Mouse (Mus musculus): ENCODE results near the gene Dgkg. TPM values are rescaled to one million over a fixed set of nuclear protein-coding genes. Genes with fewer than 3 reads are reported as not detected.
A peak's percentile ranks its signal among the peaks of the same experiment; 100 is the strongest.

Gene Dgkg
- polyA plus RNA-seq (2015; fragmentation: Nextera tagmentation; extraction: Ambion mirVana), result 0.08 and 0.20 TPM in 2 replicates

DNA sequence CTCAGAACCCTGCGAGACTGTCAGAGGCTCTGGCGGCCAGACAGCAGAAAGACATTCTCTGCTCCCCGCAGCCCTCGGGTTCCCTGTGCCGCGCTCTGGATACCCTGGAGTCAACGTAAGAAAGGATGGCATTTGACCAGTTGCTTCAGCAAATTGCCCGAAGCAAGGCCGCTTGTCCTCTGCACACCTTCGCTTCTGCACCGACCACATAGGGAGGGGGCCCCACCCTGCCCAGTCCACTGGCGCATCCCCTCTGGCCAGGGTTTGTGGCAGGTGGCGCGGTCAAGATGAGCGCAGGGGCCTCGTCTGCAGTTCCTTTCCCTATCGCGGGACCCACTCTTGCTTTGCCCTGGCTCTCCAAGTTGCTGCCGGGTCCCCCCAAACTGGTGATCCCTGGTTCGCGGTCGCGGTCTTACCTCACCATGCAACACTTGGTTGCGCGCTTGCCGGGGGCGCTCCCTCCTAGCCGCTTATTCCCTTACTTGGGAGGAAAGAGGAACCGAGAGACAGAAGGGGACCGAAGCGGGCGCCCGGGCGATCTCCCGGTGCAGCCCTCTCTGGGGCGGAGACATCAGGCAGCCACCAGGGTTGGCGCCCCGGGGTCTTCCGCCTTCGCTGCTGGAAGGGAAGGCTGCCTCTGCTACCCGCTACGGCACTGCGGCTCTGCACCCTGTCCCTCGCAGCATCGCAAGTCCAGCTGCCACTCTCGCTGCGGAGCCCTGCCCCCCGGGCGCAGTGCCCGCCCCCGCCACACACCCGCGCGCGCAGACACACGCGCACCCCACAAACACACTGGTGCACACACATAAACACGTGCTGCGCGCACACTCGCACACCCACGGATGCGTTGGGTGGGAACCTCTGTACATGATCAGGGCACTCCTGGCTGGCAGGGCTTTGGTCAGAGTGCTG lies at the start of gene Dgkg:
Gene Dgkg (minus strand): TSS at position 689 of the 912 bp plus-strand sequence.
- Histone ChIP-seq H3K36me3 (no peaks in the 10 kb centered on the region), H3K27me3 (peaks cover 53% of the 10 kb centered on the region), H3K4me3 (peak within 1 kb of the TSS; percentile 48), H3K4me2 (replicated peaks) (peak within 1 kb of the TSS; percentile 85), H3K4me1 (peaks cover 17% of the 10 kb centered on the region), H3K9ac (peak within 1 kb of the TSS; percentile 58), H3K27ac (no peak within 1 kb of the TSS), H3K9me3 (no peaks in the 10 kb centered on the region)
- WGBS, result under 1% methylated on average over 63 of the region's 63 CpGs
- ATAC-seq (ENCODE audit: low FRiP score, low read depth), result no peak

DNA sequence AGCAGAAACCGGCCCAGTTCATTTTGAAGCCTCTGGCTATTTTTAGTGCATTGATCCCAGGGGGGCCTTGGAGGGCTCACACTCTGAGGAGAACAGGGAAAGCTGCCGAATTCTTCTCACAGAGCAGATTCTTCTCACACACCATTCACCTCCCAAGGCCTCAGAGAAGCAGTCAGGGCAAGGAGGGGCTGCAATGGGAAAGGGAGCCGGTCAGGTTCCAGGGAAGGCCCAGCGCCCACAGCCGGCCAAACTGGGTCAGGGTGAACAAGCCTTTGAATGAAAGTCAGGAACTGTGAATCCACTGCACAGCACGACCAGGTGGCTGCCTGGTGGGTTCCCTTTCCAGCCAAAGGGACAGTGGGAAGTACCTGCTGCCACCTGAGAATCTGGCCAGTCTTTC lies 47.9 kb upstream of the Dgkg start:
- Histone ChIP-seq H3K27ac (no peak overlapping the region), H3K4me2 (replicated peaks) (no peak overlapping the region), H3K4me3 (no peak overlapping the region), H3K27me3 (no peaks in the 10 kb centered on the region), H3K36me3 (no peaks in the 10 kb centered on the region), H3K4me1 (no peaks in the 10 kb centered on the region), H3K9ac (no peak overlapping the region), H3K9me3 (no peaks in the 10 kb centered on the region)
- no peak for ATAC-seq (ENCODE audit: low FRiP score, low read depth)
- WGBS, result 44% methylated on average over 6 of the region's 6 CpGs

DNA sequence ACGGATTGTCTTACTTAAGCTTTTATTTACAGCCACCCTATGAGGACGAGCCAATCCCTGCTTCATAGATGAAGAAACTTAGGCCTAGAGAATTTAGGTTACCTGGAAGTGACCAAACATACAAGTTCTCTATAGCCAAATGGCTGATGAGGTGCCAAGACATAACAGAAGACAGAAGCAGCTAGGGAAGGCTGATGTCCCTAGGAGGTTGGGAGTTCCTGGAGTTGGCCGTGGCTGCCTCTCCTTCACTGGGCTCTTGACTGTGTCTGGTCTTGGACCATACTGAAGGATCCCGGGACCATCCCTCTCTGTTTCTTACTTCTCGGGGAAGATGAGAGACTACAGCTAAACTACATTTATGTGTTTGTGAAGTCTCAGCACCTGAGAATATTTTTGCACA lies 47.1 kb upstream of the Dgkg start:
- Histone ChIP-seq H3K4me3 (no peak overlapping the region), H3K9me3 (no peaks in the 10 kb centered on the region), H3K9ac (no peak overlapping the region), H3K27me3 (no peaks in the 10 kb centered on the region), H3K4me1 (no peaks in the 10 kb centered on the region), H3K36me3 (no peaks in the 10 kb centered on the region), H3K4me2 (replicated peaks) (no peak overlapping the region), H3K27ac (no peak overlapping the region)
- ATAC-seq (ENCODE audit: low FRiP score, low read depth), result no peak
- 82% methylated on average over 5 of the region's 5 CpGs for WGBS

DNA sequence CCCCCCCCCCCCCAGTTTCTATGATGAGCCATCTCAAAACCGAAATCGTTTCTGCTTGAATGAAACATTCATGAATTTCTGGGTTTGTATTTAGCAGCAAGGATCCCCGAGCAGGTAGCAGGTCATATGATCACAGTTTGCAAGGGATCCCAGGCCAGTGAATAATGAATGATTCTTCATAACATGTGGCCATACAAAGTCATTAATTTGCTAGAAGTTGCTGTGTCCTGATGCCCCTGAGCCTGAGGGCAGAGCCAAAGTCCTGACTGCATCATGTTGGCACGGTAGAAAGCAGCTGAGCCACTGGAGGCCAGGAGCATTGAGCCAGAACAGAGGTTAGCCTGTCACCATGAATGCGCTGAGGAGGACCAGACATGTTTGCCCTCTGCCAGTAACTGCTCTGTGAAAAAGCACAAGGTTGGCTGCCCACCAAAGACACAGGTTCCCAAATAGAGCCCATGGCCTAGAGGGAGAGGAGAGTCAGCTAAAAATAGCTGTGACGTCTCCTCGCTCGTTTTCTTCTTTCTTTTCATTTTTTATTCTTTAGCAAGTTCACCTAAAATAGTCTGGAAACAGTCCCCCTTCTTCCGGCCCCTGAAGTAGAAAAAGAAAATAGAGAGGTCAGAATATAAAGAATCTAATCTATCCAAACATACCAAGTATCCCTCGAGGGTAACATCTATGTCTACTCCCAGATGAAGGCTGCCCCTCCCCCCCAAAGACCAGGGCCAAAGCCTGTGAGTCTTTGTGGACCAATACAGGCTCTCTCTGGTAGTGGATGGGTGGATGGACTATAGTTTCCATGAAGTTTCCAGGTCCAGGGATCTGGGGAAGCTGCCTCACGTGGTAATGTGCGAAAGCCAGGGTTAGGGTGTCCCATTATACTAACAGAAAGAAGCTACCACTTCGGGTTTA lies 42.1 kb upstream of the Dgkg start:
- H3K4me2 ChIP-seq (replicated peaks), result no peak overlapping the region
- H3K27ac ChIP-seq, result no peak overlapping the region
- H3K4me3 ChIP-seq, result no peak overlapping the region
- H3K36me3 ChIP-seq, result no peaks in the 10 kb centered on the region
- H3K27me3 ChIP-seq, result no peaks in the 10 kb centered on the region
- H3K4me1 ChIP-seq, result no peaks in the 10 kb centered on the region
- 79% methylated on average over 13 of the region's 13 CpGs for WGBS
- ATAC-seq (ENCODE audit: low FRiP score, low read depth), result no peak
- H3K9ac ChIP-seq, result no peak overlapping the region
- H3K9me3 ChIP-seq, result no peaks in the 10 kb centered on the region

DNA sequence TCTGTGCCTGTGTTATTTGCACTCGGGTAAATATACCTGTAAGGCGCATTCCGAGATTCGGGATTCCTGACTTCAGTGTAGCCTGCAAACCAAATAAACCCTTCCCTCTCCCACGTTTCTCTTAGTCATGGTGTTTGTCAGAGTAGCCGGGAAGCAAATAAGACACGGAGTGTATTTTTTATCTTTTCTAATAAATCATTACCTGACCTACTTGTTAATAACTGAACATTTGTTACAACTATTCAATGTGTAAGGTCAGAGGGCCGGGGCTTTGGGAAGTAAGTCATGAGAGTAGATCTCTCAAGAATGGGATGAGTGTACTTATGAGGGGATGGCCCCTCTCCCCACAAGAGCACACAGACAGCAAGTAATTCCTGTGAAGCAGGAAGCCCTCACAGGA lies 41.1 kb upstream of the Dgkg start:
- H3K9me3 ChIP-seq, result no peaks in the 10 kb centered on the region
- no peak for ATAC-seq (ENCODE audit: low FRiP score, low read depth)
- no peak overlapping the region for H3K9ac ChIP-seq
- H3K36me3 ChIP-seq, result no peaks in the 10 kb centered on the region
- H3K27me3 ChIP-seq, result no peaks in the 10 kb centered on the region
- H3K4me1 ChIP-seq, result no peaks in the 10 kb centered on the region
- H3K4me2 ChIP-seq (replicated peaks), result no peak overlapping the region
- H3K27ac ChIP-seq, result no peak overlapping the region
- H3K4me3 ChIP-seq, result no peak overlapping the region
- WGBS, result 76% methylated on average over 8 of the region's 8 CpGs

DNA sequence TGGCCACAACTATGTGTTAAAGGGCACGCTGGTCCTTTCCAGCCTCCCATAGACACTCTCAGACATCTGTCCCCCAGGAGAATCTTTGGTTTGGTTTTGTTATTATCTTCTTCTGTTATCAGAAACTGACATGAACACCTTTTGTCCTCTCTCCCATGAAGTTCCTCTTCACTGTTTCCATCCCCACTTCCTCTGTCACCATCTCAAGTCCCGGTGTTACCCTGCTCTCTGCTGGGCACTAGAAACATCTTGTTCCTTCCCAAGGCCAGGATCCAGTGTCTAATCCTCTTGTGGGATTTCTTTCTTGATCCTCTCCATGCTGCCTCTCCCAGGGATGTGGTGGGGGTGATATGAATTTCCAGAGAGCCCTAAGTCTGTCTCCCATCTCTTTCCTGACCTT lies 32.6 kb upstream of the Dgkg start:
- H3K9me3 ChIP-seq, result no peaks in the 10 kb centered on the region
- no peak overlapping the region for H3K4me2 ChIP-seq (replicated peaks)
- H3K36me3 ChIP-seq, result no peaks in the 10 kb centered on the region
- no peak overlapping the region for H3K27ac ChIP-seq
- H3K4me1 ChIP-seq, result 0 out of 2 replicates have a peak, but pooled peaks cover 5% of the 10 kb centered on the region
- H3K4me3 ChIP-seq, result no peak overlapping the region
- 82% methylated on average over 2 of the region's 2 CpGs for WGBS
- H3K9ac ChIP-seq, result no peak overlapping the region
- no peaks in the 10 kb centered on the region for H3K27me3 ChIP-seq
- no peak for ATAC-seq (ENCODE audit: low FRiP score, low read depth)

DNA sequence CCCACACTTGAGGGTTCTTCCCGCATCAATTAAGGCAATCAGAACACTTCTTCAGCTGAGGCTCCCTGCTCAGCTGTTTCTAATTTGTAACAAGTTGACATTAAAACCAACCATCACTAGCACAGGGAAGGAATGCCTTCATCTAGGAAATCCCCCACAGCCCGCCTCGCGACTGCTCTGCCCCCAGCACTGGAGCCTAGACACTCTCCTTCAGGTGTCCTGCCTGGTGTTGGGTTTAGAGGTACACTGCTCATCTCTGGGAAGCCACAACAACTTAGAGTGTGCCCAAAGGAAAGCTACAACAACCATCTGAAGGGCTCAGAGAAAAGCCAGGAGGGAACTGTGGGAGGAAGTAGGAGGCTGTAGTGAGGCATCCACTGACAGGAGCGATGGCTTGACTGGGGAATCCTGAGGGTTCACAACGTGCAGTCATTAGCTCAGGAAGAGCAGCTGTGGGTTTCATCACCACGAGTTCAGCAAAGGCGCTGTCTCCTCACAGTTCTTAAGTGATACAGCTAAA lies 30.8 kb upstream of the Dgkg start:
- no peak for ATAC-seq (ENCODE audit: low FRiP score, low read depth)
- 44% methylated on average over 8 of the region's 8 CpGs for WGBS

DNA sequence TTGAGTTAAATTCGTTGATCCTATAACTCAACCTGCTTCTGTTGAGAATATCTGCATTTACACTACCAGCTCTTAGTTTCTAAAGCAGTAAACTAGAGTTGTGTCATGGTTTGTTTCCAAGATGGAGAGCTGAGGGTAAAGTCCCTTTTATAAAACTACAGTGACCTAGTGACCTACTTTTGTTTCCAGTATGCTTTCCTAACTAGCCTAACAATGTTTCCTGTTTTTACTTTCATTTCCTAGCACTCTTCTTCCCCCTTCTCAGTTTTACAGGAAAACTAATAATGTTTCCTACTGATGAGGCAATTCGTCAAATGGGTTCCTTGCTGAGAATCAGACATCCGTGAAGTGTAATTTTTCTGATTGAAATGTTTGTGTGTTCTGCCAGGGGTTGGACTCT lies 26.6 kb upstream of the Dgkg start:
- H3K4me1 ChIP-seq, result 0 out of 2 replicates have a peak, but pooled peaks cover 5% of the 10 kb centered on the region
- H3K27me3 ChIP-seq, result no peaks in the 10 kb centered on the region
- no peak overlapping the region for H3K4me3 ChIP-seq
- no peaks in the 10 kb centered on the region for H3K9me3 ChIP-seq
- H3K9ac ChIP-seq, result no peak overlapping the region
- ATAC-seq (ENCODE audit: low FRiP score, low read depth), result no peak
- no peaks in the 10 kb centered on the region for H3K36me3 ChIP-seq
- WGBS, result 74% methylated on average over 3 of the region's 3 CpGs
- no peak overlapping the region for H3K4me2 ChIP-seq (replicated peaks)
- no peak overlapping the region for H3K27ac ChIP-seq

More for the DNA sequence above, 30.8 kb upstream of the Dgkg start:
- Histone ChIP-seq H3K4me2 (replicated peaks) (no peak overlapping the region), H3K36me3 (no peaks in the 10 kb centered on the region), H3K9ac (no peak overlapping the region), H3K9me3 (no peaks in the 10 kb centered on the region), H3K4me3 (no peak overlapping the region), H3K4me1 (0 out of 2 replicates have a peak, but pooled peaks cover 5% of the 10 kb centered on the region), H3K27ac (no peak overlapping the region), H3K27me3 (no peaks in the 10 kb centered on the region)

DNA sequence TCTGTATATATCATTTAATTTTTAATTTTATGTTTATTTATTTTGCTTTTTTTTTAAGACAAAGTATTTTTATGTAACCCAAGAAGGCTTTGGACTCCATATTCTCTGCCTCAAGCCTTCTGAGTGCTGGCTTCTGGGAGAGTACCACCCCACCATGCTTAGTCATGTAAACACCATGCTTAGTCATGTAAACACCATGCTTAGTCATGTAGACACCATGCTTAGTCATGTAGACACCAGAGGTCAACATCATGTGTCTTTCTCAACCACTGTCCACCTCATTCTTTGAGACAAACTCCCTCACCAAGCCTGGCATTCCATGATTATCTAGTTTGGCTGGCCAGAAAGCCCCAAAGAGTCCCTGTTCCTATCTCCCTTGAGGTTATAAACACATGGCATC lies 25.7 kb upstream of the Dgkg start:
- no peak overlapping the region for H3K4me3 ChIP-seq
- no peak overlapping the region for H3K9ac ChIP-seq
- H3K27me3 ChIP-seq, result no peaks in the 10 kb centered on the region
- H3K9me3 ChIP-seq, result no peaks in the 10 kb centered on the region
- H3K4me1 ChIP-seq, result 0 out of 2 replicates have a peak, but pooled peaks cover 3% of the 10 kb centered on the region
- no peak for ATAC-seq (ENCODE audit: low FRiP score, low read depth)
- H3K4me2 ChIP-seq (replicated peaks), result no peak overlapping the region
- H3K36me3 ChIP-seq, result no peaks in the 10 kb centered on the region
- H3K27ac ChIP-seq, result no peak overlapping the region

DNA sequence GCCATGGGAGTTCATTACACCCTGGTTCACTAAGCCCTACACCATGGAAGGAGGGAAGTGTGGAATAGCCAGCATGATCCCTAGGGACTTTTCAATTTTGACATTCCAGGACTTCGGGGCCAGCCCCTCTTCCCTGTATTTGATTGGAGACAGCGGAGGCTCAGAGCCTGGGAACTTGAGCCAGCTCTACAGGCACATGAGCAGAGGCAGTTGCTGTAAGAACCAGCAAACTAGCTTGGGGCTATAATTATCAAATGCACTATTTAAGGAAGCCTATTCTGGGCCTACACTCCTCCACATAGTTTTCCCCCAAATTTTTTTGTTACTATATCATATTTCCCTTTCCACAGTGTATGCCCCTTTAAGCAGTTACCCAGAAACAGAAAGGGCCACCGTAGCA lies 22.6 kb upstream of the Dgkg start:
- Histone ChIP-seq H3K27me3 (no peaks in the 10 kb centered on the region), H3K9ac (no peak overlapping the region), H3K4me2 (replicated peaks) (no peak overlapping the region), H3K4me1 (no peaks in the 10 kb centered on the region), H3K9me3 (no peaks in the 10 kb centered on the region), H3K27ac (no peak overlapping the region), H3K4me3 (no peak overlapping the region), H3K36me3 (no peaks in the 10 kb centered on the region)
- ATAC-seq (ENCODE audit: low FRiP score, low read depth), result no peak
- 48% methylated on average over 3 of the region's 3 CpGs for WGBS

DNA sequence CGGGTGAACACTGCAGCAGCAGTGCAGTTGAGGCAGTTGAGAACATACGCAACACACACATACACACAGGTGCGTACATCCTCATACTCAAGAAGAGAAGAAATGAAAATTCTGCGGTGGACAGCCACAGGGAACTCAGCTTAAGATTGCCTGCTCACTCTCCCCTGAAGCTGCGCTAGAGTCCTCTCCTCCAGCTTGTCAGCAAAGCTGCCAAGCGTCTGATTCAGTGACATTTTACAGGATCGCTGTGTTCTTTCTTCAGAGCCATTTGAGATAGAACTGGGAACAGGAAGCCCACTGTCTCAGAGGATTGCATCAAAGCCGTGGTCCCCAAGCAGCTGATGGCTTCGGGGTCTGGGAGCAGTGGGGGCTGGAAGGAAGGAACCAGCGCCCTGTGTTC lies 17.6 kb upstream of the Dgkg start:
- no peak overlapping the region for H3K4me3 ChIP-seq
- no peaks in the 10 kb centered on the region for H3K4me1 ChIP-seq
- no peak overlapping the region for H3K4me2 ChIP-seq (replicated peaks)
- H3K9ac ChIP-seq, result no peak overlapping the region
- no peak overlapping the region for H3K27ac ChIP-seq
- no peaks in the 10 kb centered on the region for H3K36me3 ChIP-seq
- 82% methylated on average over 10 of the region's 10 CpGs for WGBS
- no peak for ATAC-seq (ENCODE audit: low FRiP score, low read depth)
- H3K27me3 ChIP-seq, result no peaks in the 10 kb centered on the region
- H3K9me3 ChIP-seq, result no peaks in the 10 kb centered on the region

DNA sequence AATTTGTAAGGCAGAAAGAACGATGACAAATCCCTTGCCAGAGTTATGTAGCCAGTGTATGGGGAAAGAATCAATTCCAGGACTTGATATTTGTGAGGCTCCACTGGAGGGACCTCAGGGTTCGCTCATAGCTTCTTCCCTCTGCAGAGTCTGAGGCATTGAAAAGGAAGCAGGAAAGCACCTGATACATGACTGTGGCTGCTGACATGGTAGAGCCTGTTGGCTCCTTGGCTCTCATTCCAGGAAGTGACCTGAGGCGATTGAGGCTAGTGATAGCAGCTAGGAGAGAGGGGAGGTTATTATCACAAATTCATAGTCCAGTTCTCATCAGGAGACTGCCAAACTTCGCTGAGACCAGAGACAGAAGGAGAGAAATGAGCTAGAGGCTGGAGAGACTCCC lies 17.1 kb upstream of the Dgkg start:
- Histone ChIP-seq H3K9me3 (no peaks in the 10 kb centered on the region), H3K4me3 (no peak overlapping the region), H3K36me3 (no peaks in the 10 kb centered on the region), H3K27me3 (no peaks in the 10 kb centered on the region), H3K4me2 (replicated peaks) (no peak overlapping the region), H3K9ac (no peak overlapping the region), H3K4me1 (no peaks in the 10 kb centered on the region), H3K27ac (no peak overlapping the region)
- no peak for ATAC-seq (ENCODE audit: low FRiP score, low read depth)
- WGBS, result 71% methylated on average over 4 of the region's 4 CpGs
